30 mouse cellular contexts compared by ENCODE assay signal in genomic region chr2:105075809-105076208, GRCm38 (mm10). TPM values are rescaled to one million over a fixed set of nuclear protein-coding genes. Genes with fewer than 3 reads are reported as not detected.
"Had no signal": no experiment of that assay in that cellular context is flagged by ENCODE, and none has a peak within 500 bp of the region (broad histone marks: within the 10 kb centered on the region; RNA-seq: fewer than 3 reads in every experiment).

No protein-coding gene starts in this region.

- H3K4me1 ChIP-seq: hindbrain, embryonic 10.5 days; hindbrain, embryonic 12.5 days; liver, embryonic 13.5 days; liver, embryonic 15.5 days had no signal

- H3K9ac ChIP-seq: heart, embryonic 12.5 days; hindbrain, embryonic 12.5 days; hindbrain, embryonic 14.5 days; limb, embryonic 12.5 days; liver, embryonic 13.5 days; liver, embryonic 15.5 days had no signal

- DNase-seq: gastrocnemius, adult 2 months; gastrocnemius, postnatal 10 days; gastrocnemius, postnatal 25 days; heart, adult 18-20 months; heart, postnatal 10 days; heart, postnatal 4 days; kidney, adult 18-20 months; kidney, adult 9 months; kidney, postnatal 14 days; kidney, postnatal 4 days; liver; liver, embryonic 13.5 days had no signal

- H3K4me3 ChIP-seq: gastrocnemius, adult 2 months; heart, embryonic 10.5 days; heart, embryonic 12.5 days; hindbrain, embryonic 10.5 days; hindbrain, embryonic 12.5 days; layer of hippocampus, adult 2 months; left cerebral cortex, adult 2 months; limb, embryonic 10.5 days; limb, embryonic 12.5 days; liver, embryonic 13.5 days; liver, embryonic 15.5 days had no signal

- H3K27ac ChIP-seq: gastrocnemius, adult 2 months; heart, embryonic 10.5 days; hindbrain, embryonic 10.5 days; hindbrain, embryonic 12.5 days; hindbrain, embryonic 14.5 days; layer of hippocampus, adult 2 months; left cerebral cortex, adult 2 months; limb, embryonic 10.5 days; limb, embryonic 12.5 days; liver, embryonic 13.5 days; liver, embryonic 15.5 days had no signal

- H3K4me2 ChIP-seq: heart, embryonic 12.5 days; hindbrain, embryonic 12.5 days; hindbrain, embryonic 14.5 days; limb, embryonic 12.5 days; liver, embryonic 11.5 days; liver, embryonic 13.5 days; liver, embryonic 15.5 days had no signal

- ATAC-seq: hindbrain, embryonic 16.5 days; inflammation-experienced regulatory T-cells, adult 6 months; intestine, postnatal 0 days had no signal

- H3K27me3 ChIP-seq: heart, embryonic 12.5 days; hindbrain, embryonic 12.5 days; liver, embryonic 13.5 days; liver, embryonic 15.5 days had no signal

- H3K9me3 ChIP-seq: heart, embryonic 10.5 days; heart, embryonic 12.5 days; hindbrain, embryonic 10.5 days; hindbrain, embryonic 12.5 days; limb, embryonic 10.5 days; limb, embryonic 12.5 days; liver, embryonic 13.5 days; liver, embryonic 15.5 days had no signal

- H3K36me3 ChIP-seq: heart, embryonic 10.5 days; heart, embryonic 12.5 days; hindbrain, embryonic 10.5 days; hindbrain, embryonic 12.5 days; limb, embryonic 10.5 days; limb, embryonic 12.5 days; liver, embryonic 13.5 days; liver, embryonic 15.5 days had no signal

RNA-seq across cellular contexts. Expression of gene Gm11060, which starts 16.0 kb away (rescaled TPM):
- polyA plus RNA-seq: frontal cortex, adult 2 months; heart, embryonic 10.5 days; heart, embryonic 12.5 days; heart, embryonic 14.5 days; heart, embryonic 16.5 days; hindbrain, embryonic 10.5 days; hindbrain, embryonic 12.5 days; hindbrain, embryonic 14.5 days; hindbrain, embryonic 16.5 days; inflammation-experienced regulatory T-cells, adult 6 months; intestine, postnatal 0 days; limb, embryonic 10.5 days; limb, embryonic 12.5 days; limb, embryonic 14.5 days; liver, embryonic 11.5 days; liver, embryonic 13.5 days; liver, embryonic 15.5 days had no signal

RNA-seq across cellular contexts. Expression of gene Wt1, which starts 50.5 kb away (rescaled TPM):
- polyA plus RNA-seq: inflammation-experienced regulatory T-cells, adult 6 months had no signal
